Mouse (Mus musculus): ENCODE results near the gene Fam171a2.

Gene Fam171a2

DNA sequence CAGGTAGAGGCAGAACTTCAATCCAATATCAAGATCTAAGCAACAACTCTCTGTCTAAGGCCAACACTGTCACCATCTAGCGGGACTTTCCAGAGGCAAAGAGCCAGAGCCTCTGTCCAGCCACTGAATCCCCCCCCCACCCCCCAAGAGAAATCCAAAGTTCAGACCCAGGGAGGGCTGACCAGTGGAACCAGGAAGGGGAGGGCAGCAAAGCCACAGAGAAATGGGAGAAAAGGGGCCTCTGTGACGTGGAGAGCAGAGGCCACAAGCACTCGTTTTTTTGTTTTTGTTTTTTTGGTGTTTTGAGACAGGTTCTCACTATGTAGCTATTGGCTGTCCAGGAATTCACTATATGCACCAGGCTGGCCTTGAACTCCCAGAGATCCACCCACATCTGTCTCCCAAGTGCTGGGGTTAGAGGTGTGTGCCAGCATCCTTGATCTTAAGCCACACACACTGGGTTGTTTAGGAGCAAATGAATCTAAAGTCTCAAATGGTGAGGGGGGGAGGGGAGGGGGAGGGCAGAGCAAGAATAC is 37.6 kb downstream of the Fam171a2 start:
- DNase-seq: no peak

DNA sequence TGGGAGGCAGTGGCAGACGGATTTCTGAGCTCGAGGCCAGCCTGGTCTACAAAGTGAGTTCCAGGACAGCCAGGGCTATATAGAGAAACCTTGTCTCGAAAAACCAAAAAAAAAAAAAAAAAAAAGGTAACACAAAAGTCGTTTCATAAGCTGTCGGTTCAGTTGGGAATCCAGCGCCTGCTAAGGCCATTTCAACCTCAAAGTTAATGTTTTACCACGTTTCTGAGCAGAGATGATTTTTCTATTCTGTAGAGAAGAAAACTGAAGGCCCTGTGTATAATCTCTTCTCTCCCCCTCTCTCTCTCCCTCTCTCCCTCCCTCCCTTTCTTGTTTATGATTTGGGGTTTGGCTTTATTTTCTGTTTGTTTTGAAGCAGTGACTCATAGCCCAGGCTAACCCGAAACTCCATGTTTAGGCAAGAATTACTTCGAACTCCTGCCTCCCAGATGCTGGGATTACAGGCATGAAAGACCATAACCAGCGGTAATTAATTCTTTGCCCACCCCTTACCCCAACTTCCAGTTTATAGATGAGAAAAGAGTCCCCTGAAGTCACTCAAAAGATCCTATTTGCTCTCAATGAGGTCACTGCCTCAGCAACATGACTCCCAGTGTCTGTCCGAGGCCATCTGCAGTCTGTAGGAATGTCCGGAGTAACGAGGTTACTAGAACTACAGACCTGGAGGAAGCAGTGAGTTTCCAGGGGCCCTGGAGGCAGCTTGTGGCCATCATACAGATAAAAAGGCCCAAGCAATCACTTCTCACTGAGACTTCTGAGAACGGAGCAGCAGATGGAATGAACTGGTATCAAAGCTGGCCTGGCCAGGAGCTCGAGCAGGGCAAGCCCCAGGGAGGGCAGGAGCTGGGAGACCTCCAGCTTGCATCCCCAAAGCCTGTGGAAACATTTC is 38.3 kb downstream of the Fam171a2 start:
- no peak for DNase-seq

DNA sequence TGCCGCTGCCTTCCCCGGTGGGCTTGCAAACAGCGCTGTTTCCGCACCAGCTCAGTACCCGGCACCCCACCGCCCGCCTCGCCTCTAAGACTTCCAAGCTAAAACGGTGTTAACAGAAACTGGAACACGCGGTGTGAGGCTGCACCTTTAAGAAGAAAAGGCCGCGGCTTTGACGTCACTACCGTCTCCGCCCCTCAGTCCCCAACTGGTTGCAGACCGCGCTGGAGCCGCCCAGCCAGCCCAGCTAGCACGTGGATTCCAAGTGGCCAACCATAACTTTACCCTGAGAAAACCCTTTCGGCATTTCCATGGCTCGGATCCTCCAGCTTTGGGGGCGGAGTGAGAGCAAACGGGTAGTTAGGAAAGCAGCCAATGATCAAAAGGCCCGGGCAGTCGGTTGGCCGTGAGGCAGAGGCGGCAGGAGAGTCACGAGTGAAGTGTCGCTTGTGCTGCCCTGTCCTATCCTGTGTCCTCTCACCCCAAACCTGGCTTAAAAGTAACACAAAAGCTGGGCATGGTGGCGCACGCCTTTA is 39.1 kb downstream of the Fam171a2 start:
- peak; percentile 97 for DNase-seq

DNA sequence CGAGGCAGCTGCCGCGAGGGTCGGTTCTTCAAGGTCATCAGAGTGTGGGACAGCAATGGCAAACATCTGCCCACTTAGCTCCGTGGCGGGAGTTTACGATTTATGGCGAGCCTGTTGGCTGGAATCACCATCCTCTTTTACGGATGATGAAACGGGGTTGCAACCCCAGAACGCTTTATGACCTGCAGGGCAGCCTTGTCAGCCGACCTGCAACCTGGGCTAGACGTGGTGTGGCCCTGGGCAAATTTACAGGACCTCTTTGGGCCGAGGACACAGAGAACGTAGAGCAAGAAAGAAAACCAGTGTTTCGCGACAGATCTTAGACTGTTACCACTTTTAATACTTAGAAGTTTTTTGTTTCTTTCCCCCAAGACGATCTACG is 39.7 kb downstream of the Fam171a2 start, which contains the start of gene Slc25a39:
TSS of gene Slc25a39 (minus strand) at position 113 of the 382 bp plus-strand sequence.
- no peak for DNase-seq

DNA sequence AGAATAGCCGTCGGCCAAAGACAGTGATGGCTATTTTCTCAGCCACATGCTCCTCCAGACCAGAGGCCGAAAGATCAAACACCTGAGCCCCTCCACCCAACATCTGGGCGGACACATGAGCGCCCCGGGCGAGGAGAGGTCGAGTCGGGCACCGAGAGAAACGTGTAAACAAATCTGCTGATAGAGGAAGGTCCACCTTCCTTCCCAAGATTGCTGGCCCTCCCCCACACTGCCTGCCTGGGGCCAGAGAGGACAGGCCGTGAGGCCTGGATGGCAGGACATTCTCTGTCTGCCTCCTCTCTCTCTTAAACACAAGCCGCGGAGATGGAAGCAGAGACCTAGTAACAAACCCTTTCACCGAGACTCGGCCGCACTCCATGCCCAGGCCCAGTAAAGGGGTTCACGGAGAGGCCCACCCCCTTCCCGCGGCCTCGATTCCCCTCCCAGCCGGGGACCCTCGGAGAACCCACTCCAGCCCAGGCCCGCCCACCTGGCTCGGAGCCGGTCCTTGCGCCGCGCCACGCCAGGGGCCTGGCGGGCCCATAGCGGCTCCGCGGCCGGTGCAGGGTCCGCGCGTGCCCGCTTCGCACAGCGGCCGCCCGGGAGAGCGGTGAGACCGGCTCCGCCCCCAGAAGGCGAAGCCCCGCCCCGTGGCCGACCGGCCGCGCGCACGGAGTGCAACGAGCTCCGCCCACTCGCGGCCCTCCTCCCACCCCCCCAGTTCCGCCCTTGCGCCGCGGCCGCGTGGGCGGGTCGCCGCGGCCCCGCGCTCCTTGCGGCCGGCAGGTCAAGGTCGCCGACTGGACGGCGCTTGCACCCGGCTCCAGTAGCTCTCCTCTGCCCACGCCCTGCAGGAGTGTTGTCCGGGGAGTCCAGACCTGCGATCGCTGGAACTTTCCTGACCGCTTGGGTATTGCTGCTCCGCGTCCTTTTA is 40.3 kb downstream of the Fam171a2 start:
- DNase-seq: peak; percentile 91

DNA sequence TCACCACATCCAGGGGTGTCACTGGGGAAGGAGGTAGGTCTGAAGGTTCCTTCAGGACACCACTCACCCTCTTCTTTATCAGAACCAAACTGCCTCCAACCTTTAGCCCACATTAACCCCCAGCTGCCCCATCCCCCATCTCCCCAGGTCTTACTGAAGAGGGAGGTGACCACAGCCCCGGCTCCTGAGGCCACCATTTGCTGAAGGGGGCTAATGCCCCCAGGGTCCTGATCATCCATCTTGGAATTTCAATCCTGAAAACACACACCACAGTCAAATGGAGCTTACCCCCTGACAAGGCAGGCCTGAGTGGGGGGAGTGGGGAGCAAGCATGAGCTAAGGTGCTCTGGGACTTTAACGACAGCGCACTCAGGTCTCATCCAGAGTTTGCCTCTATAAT is 41.1 kb downstream of the Fam171a2 start:
- DNase-seq: no peak

DNA sequence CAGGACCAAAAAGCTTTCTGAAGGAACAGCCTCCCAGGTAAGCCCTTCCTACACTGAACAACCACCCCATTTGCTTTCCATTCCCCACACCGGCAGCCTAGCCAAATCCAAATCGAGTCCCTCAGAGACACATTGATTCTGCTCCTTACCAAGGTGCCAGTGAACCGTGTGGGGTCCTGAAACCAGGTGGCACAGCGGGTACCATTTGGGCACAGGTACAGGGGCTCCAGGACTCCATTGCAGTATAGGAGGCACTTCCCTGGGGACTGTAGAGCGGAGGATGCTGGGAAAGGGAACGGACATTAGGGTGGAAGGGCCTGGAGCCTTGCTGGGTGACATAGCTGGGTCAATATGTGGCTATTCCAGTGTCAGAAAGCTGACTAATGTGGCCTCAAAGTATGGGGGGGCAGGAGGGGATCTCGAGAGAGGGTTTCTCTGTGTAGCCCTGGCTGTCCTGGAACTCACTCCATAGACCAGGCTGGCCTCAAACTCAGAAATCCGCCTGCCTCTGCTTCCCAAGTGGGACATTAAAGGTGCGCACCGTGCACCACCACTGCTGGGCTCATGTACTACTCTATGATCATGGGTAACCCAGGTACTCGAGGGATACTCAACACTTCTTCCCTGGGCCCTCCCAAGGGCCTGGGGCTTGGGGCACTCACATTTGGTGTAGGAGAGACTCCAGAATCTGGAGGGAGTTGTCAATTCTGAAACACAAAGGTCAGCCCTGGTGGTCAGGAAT is 41.8 kb downstream of the Fam171a2 start:
- DNase-seq: no peak

DNA sequence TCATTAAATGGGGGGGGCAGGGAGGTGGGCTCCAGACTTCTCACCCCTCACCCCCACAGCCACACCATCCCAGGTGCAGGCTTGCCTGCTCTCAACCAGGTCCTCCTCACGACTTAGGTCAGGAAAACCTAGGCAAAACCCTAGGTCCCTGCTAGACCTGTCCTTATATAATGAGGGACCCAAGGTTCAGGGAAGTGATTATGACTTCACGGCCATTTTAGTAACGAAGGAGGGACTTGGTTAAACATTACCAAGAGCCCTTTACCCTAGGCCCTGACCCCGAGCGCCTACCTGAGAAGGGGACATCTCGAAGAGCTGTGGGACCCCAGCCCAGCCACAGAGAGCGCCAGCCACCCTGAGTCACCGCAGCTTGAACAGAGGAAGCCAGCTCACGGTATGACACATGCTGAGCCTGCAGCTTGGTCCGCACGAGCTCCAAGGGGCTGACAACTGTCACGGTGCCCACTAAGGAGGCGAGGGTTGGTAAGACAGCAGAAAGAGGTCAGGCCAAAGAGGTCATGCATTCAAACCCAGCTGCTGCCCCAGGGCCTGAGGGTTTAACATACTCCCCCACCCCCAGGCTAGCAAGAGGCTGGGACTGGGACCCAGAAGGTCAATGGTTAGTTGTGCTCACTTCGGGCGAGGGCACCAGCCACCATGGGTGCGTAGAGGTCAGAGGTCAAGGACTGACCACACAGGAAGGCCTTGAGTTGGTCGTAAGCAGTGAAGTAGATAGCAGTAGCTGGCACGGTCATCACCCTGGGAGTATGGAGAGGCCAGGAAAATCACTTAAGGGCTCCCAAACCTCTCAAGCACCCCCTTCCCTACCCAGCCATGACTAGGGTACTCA is 43.1 kb downstream of the Fam171a2 start:
- no peak for DNase-seq

DNA sequence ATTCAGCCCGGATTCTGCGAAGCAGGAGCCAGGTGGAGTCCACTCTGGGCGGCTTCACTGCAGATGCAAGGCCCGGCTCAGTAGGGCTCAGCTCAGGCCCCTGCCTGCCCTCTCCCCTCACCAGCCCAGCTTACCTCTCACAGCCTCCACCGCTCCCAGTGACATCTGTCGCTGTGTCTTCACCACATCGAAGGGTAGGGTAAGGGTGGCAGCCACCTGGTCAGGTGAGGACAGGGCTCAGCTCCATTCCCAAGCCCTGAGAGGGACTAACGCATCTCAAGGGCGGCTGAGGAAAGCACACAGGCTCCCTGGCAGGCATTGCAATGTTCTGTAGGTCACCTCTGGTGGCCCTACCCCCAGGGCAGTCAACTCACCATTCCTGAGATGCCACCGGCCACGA is 43.8 kb downstream of the Fam171a2 start:
- DNase-seq: no peak

DNA sequence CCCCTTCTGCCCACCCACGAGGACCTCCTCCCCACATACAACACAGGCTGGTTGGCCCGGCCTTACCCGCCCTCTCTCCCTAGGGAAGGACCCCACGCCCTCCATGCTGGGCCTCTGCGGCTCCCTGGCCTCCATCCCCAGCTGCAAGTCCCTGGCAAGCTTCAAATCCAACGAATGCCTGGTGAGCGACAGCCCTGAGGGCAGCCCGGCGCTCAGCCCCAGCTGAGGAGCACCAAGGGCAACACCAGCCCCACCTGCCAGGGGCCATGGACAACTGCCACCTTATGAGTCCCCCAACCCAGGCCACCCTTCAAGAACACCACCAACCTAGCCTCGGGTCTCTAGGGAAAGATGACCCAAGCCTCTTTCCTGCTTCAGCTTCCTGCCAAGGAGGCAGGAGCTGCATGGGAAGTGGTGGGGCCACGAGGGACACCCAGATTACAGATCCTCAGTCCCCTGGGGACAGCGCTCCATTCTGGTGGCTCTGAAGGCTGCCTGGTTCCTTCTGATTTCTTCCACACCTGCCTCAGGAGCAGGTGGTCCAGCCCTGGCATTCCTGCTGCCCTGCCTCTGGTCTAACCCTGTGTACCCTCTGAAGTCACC is 45.5 kb downstream of the Fam171a2 start:
- DNase-seq: no peak

DNA sequence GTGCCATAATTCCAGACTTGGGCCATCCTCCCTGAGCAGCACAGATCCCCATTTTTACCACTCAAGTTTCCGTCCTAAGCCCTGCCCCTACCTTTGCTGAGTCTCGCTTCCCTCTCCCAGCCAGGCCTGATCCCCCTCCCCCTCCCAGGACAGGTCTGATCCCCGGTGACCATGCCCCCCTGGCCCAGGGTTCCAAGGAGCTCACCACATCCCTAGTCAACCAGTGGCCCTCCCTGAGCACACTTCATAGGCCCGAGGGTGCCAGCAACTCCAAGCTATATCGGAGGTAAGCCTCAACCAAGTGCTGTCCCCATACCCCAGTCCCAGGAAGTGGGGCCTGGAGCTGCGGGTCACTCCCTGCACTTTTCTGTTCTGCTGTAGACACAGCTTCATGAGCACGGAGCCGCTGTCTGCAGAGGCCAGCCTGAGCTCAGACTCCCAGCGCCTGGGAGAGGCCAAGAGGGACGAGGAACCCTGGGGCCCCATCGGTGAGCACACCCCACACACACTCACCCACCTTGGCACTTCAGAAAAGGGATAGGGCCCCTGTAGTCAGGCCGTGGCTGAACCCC is 46.9 kb downstream of the Fam171a2 start:
- DNase-seq: no peak

DNA sequence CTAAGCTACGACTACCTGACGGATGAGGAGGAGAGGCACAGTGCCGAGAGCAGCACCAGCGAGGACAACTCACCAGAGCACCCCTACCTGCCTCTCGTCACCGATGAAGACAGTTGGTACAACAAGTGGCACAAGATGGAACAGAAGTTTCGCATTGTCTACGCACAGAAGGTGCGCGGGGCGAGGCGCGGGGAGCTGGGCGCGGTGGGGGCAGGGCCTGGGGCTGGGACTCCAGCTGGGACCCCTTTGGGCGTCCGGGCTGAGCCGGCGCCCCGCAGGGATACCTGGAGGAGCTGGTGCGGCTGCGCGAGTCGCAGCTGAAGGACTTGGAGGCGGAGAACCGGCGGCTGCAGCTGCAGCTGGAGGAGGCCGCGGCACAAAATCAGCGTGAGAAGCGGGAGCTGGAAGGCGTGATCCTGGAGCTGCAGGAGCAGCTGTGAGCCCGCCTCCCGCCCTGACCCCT is 47.8 kb downstream of the Fam171a2 start:
- DNase-seq: peak; percentile 64

DNA sequence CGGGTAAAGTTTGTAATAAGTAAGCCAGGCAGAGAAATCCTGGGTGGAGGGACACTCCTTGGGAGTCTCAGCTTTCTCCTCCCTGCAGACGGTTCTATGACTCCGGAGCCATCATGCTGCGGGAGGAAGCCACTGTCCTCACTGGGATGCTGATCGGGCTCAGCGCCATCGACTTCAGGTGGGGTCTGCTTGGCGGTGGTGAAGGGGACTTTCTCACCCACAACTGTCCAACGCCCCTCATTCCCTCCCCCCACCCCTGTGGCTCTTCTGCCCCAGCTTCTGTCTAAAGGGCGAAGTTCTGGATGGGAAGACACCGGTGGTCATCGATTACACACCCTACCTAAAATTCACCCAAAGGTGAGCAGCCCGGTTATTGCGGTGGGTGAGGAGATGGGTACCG is 48.4 kb downstream of the Fam171a2 start:
- DNase-seq: peak; percentile 15

DNA sequence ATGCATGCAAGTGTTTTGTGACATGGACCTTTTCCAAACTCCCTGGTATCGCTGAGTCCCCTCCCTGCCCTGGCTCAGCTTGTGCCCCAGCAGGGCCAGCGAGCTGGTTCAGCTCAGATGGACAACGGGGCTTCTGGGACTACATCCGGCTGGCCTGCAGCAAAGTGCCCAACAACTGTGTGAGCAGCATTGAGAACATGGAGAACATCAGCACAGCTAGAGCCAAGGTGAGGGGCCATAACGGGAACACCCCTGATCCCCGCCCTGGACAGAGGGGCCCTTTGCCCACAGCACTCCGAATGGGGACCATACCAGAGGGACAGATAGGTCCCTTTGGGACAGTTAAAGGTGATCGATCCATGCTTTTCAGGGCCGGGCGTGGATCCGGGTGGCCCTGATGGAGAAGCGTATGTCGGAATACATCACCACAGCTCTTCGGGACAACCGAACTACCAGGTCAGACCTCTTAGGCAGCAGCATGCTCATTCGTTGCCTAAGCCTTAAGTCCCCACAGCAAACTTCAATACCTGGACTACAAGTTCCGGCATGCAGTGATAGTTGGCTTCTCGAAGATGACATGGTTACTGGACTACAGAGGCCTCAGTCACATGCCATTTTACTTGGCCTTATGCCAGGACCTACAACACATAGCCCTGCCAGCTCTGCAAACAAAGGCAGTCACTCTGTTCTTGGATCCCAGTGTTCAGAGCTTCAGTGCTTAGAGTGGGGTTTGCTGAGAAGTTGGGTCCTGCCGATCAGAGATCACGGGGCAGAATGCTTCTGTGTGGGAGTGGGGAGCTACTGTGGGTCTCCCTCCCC is 49.3 kb downstream of the Fam171a2 start:
- DNase-seq: peak; percentile 56

DNA sequence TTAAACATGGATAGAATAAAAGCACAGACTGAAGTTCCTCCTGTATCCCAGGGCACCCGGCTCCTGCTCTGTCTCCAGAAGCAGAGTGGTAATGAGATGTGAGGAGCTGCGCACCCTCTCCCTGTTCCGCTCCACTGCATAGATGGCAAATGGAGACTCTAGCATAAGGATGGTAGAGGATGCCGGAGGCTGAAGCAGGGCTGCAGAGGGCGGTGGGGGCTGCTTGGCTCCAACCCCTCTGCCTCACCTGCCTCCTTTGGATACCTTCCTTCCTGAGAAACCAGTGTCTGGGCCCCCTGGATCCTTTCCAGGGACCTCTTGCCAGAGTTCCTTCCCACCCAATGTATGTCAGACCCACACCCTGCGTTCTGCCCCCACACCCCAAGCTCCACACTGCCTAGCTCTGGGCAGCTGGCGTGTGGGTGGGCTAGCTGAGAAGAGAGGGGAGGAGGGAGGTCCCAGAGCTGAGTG is 50.8 kb downstream of the Fam171a2 start:
- DNase-seq: peak; percentile 76

DNA sequence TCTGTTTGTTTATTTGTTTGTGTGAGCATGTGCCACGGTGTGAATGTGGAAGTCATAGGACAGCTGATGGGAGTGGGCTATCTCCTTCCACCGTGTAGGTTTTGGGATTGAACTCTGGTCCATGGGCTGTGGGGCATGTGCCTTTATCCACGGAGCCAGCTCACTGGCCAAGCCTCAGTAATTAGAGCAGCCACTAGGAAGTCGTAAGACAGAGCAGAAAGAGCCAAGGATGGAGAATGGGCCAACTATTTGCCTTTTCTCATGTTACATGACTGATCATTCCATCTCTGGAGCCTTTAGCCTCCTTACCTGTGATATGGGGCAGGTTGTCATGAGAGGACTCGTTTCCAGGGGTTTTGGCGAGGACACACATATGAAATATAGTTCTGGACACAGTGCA is 51.2 kb downstream of the Fam171a2 start:
- DNase-seq: no peak

DNA sequence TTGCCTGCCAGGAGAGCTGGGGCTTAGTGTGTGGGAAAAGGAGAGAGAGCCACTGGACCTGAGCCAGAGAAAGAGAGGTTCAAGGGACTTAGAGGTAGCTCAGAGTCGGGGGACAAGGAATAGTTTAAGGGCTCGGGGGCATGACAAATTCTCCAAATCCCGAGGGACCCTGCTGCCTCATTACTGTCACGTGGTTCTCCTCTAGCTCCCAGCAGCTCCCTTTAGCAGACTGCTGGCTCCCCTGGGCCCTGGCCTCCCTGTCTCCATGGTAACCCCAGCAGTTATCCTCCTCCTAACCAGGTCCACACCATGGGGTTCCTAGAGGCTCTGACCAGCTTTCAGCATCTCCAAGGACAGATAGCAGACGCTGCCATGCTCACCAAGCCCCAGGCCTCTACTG is 52.2 kb downstream of the Fam171a2 start:
- DNase-seq: peak; percentile 21

DNA sequence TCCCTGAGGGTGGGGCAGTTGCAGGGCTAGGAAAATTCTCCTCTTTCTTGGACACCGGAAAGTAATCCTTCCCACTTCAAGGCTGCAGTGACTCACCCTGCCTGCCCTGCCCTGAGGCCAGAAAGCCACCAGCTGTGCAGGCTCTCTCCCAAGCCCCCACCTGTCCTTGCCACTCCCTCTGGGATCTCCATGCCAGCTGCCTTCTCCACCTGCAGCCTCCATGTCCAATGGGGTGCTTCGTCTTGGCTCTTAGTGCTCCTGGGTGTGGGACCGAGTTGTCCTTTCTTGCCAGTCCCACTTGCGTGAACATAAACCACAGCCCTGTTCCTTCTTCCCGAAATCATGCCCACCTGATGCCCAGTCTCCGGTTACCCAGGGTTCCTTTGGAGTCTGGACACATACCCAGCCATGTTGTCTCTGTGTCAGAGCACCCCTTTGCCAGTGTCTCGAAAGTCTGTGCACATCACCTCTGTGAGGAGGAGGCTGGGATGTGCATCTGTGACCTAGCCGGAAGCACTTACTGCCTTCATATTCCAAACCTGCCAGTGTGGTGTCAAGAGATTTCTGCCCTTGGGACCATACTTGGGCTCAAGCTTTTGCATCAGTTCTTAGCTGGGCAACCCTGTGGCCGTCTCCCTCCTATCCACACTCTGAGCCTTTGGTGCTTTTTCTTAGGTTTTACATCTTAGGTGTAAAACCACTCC is 52.9 kb downstream of the Fam171a2 start:
- no peak for DNase-seq

All from right cerebral cortex, adult 18-20 months (tissue).